Mouse (Mus musculus): Measurements from ENCODE around the gene Lyrm1. TPM values are rescaled to one million over a fixed set of nuclear protein-coding genes. Genes with fewer than 3 reads are reported as not detected.
A peak's percentile ranks its signal among the peaks of the same experiment; 100 is the strongest.

Lyrm1 gene
- polyA plus RNA-seq, 1 experiment = 3.2 TPM

- no peak for DNase-seq (ENCODE audit: low read depth)
Measured at GRCm38 (mm10) chr7:119887887-119888286, 7.8 kb upstream of the Lyrm1 start.

- DNase-seq (ENCODE audit: low read depth) = no peak
Measured at GRCm38 (mm10) chr7:119892198-119892597, 3.5 kb upstream of the Lyrm1 start.

- no peak for DNase-seq (ENCODE audit: low read depth)
Measured at GRCm38 (mm10) chr7:119892742-119893141, 2.9 kb upstream of the Lyrm1 start.

- DNase-seq (ENCODE audit: low read depth) = no peak
Measured at GRCm38 (mm10) chr7:119894818-119895544, 680 bp upstream of the Lyrm1 start.

- DNase-seq (ENCODE audit: low read depth) = no peak
Measured at GRCm38 (mm10) chr7:119897521-119898109, 2.0 kb downstream of the Lyrm1 start.

GRCm38 (mm10) chr7:119898247-119898856, 2.7 kb downstream of the Lyrm1 start:
- DNase-seq (ENCODE audit: low read depth) = no peak

- DNase-seq (ENCODE audit: low read depth) = no peak
Measured at GRCm38 (mm10) chr7:119899386-119900057, 3.9 kb downstream of the Lyrm1 start.

GRCm38 (mm10) chr7:119906523-119907215, 11.0 kb downstream of the Lyrm1 start:
- DNase-seq (ENCODE audit: low read depth) = no peak

GRCm38 (mm10) chr7:119911727-119912126, 16.1 kb downstream of the Lyrm1 start:
- DNase-seq (ENCODE audit: low read depth) = no peak

GRCm38 (mm10) chr7:119920457-119920856, 24.8 kb downstream of the Lyrm1 start:
- DNase-seq (ENCODE audit: low read depth) = peak; percentile 16

GRCm38 (mm10) chr7:119921054-119921453, 25.4 kb downstream of the Lyrm1 start:
- no peak for DNase-seq (ENCODE audit: low read depth)

GRCm38 (mm10) chr7:119928783-119929440, 33.3 kb downstream of the Lyrm1 start:
- DNase-seq (ENCODE audit: low read depth) = peak; percentile 73

- no peak for DNase-seq (ENCODE audit: low read depth)
Measured at GRCm38 (mm10) chr7:119936321-119936720, 40.7 kb downstream of the Lyrm1 start.

GRCm38 (mm10) chr7:119937036-119937435, 41.4 kb downstream of the Lyrm1 start:
- no peak for DNase-seq (ENCODE audit: low read depth)

GRCm38 (mm10) chr7:119941569-119941968, 45.9 kb downstream of the Lyrm1 start:
- DNase-seq (ENCODE audit: low read depth) = no peak

GRCm38 (mm10) chr7:119954047-119954446, 58.4 kb downstream of the Lyrm1 start:
- no peak for DNase-seq (ENCODE audit: low read depth)

- DNase-seq (ENCODE audit: low read depth) = no peak
Measured at GRCm38 (mm10) chr7:119957421-119957820, 61.8 kb downstream of the Lyrm1 start.

GRCm38 (mm10) chr7:119959091-119959490, 63.4 kb downstream of the Lyrm1 start:
- no peak for DNase-seq (ENCODE audit: low read depth)

GRCm38 (mm10) chr7:119959491-119959890, 63.8 kb downstream of the Lyrm1 start:
- peak; percentile 28 for DNase-seq (ENCODE audit: low read depth)

GRCm38 (mm10) chr7:119960006-119960405, 64.3 kb downstream of the Lyrm1 start:
- DNase-seq (ENCODE audit: low read depth) = no peak

- no peak for DNase-seq (ENCODE audit: low read depth)
Measured at GRCm38 (mm10) chr7:119960546-119960945, 64.9 kb downstream of the Lyrm1 start.

Measured in gonadal fat pad, adult 2 months (tissue).